Mouse (Mus musculus): ENCODE data around the gene Tmem205.

The Tmem205 gene

DNA sequence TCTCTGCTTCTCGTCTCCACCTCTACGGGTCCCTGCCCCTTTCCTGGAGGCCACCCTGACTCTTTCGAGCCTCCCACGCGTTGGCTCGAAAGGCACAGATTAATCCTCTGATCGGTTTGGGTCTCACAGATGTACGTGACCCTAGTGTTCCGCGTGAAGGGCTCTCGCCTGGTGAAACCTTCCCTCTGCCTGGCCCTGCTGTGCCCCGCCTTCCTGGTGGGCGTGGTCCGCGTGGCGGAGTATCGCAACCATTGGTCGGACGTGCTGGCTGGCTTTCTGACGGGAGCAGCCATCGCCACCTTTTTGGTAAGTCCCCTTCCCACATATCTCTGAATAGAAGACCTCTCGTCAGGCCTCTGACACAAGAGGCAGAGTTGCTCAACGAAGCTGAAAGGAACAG is 16.9 kb upstream of the Tmem205 start:
- in situ Hi-C loops (cut with MboI, MseI), result no loop called here

DNA sequence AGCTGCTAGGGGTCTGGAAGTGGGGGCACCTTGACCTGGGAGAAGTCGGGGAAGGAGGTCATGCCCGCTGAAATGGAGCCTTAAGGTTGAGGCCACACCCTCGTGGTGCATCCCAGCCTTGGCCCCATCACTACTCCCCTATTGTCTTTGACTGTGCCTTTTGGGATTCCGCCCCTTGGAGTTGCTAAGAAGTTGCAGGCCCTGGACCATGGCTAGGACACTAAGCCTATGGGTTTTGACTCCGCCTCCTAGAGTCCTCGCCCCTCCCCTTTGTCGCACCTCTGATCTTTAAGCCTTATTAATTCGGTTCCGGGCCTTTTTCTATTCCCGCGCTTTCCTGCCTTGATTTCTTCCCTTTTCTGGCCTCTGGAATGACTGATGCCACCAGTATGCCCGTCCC is 16.3 kb upstream of the Tmem205 start:
- in situ Hi-C loops (cut with MboI, MseI), result no loop called here

- in situ Hi-C loops (cut with MboI, MseI), result no loop called here
Measured at GRCm38 (mm10) chr9:21943046-21943445, 15.7 kb upstream of the Tmem205 start.

- in situ Hi-C loops (cut with MboI, MseI), result no loop called here
Measured at GRCm38 (mm10) chr9:21938234-21938855, 11.0 kb upstream of the Tmem205 start.

DNA sequence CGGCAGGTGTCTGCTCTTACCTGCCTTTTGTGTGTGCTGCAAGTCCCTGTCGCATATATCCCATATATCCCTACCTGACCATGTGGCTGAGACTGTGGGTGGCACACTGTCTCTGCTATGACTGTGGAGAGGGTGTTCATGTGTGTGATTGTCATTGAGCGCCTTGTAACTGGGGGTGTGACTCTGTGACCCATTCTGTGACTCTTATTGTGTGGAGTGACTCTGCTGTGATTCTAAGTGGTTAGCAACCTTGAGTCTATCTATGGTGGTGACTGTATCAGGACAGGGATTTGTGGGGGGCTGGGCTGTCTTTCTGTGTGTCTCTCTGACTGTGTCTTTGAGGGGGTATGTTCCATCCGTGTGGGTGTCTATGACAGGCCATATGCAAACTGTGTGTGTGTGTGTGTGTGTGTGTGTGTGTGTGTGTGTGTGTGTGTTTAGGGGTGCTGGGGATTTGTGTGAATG is 10.4 kb upstream of the Tmem205 start:
- in situ Hi-C loops (cut with MboI, MseI), result no loop called here

- in situ Hi-C loops (cut with MboI, MseI), result no loop called here
Measured at GRCm38 (mm10) chr9:21936692-21937570, 9.6 kb upstream of the Tmem205 start, which contains the start of gene Plppr2. Plppr2 (plus strand) TSS chr9:21937033.

DNA sequence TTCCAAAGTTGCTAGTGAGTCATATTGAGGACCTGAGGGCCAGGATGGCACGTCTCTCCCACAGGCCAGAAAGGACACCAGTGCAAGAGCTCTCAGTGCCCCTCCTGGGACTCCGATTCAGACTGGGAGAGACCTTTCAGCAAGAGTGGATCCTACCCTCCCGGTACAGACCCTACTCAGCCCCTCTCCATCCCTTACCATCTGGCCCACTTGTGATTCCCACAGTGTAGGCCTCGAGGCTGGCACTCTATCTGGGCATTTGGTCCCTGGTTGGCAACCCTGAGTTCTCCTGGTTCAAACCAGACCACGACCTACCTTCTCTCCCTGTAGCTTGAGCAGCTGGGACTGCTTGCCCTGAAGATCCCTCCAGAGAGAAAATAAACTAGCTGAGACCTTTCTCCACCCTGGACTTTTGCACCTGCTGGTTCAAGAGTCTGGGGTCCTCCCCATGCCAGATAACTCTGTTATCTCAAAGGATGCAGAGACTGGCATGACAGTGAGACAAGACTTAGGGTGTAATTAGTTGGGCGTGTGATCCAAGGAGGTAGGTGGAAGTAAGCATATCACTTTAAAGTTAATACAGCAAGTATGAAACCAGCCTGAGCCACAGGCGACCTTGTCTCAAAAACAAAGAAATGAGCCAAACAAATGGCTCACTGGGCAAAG is 8.2 kb upstream of the Tmem205 start:
- in situ Hi-C loops (cut with MboI, MseI), result no loop called here

- in situ Hi-C loops (cut with MboI, MseI), result no loop called here
Measured at GRCm38 (mm10) chr9:21934021-21934420, 6.7 kb upstream of the Tmem205 start.

- in situ Hi-C loops (cut with MboI, MseI), result no loop called here
Measured at GRCm38 (mm10) chr9:21932445-21933137, 5.2 kb upstream of the Tmem205 start.

- in situ Hi-C loops (cut with MboI, MseI), result no loop called here
Measured at GRCm38 (mm10) chr9:21932006-21932405, 4.7 kb upstream of the Tmem205 start.

DNA sequence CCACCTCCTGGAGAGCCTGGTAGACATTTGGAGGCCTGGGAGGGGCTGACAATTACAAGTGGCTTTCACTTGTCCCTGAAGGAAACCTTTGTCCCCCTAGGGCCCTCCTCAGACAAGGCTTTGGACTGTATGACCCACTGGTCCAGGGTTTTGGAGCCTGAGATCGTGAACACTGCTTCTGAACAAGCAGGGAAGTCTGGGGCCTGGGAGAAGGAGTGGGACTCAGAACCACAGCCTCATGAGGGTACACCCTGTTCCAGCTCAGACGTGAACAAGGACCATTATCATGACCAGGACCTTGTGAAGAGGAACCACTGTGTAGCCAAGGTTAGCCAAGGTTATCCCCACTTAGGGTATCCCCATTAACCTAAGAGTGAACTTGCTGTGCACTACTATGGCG is 1.9 kb upstream of the Tmem205 start:
- in situ Hi-C loops (cut with MboI, MseI), result no loop called here

GRCm38 (mm10) chr9:21926784-21927183 is 572 bp downstream of the Tmem205 start:
- in situ Hi-C loops (cut with MboI, MseI), result no loop called here

DNA sequence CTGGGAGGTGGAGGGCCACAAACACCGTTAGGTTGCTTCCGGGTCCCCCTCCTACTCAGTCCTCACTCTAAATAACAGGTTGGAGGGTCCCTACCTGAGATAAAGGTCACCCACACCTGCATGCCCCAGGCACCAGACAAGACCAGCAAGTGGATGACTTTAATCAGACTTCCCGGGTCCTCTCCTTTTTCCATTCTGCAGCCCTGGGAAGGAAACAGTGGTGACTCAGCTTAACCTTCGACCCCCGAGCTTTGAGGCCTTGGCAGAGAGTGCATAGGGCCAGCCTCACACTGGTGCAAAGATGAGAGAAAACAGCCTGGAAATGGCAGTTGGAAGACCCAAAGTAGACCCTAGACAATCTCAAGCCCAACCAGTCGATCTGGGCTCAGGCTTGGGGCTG is 1.2 kb downstream of the Tmem205 start:
- in situ Hi-C loops (cut with MboI, MseI), result no loop called here

GRCm38 (mm10) chr9:21925506-21925905 is 1.9 kb downstream of the Tmem205 start:
- in situ Hi-C loops (cut with MboI, MseI), result no loop called here

DNA sequence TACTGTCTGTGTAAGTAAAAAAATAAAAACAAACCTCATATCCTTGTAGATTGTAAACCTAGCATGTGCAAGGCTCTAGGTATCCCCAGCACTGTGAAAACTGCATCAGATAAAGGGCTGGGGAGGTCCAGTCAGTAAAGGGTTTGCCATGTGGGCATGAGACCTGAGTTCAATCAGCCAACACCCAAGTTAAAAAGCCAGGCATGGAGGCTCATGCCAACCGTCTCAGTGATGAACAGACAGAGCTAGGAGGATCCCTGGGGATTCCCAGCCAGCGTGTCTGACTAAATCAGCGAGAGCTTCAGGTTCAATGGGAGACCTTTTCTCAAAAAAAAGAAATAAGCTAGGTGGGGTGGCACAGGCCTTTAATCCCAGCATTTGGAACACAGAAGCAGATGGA is 2.3 kb downstream of the Tmem205 start:
- in situ Hi-C loops (cut with MboI, MseI), result no loop called here

DNA sequence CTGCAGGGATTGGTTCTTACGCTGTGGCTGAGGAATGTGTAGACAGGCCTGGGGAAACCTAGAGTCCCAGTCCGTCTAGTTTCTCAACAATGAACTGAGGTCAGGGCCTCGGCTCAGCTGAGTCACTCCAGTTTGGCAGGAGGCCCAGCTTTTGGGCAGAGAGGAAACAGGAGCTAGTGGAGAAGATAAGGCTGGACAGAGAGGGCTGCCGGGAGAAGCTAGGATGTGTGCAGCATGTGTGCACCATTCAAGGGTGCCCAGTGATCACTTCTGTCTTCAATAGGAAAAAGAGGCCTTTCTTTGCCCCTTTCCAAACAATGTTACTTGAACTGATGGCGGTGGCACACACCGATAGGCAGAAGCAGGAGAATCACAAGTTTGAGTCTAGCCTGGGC is 3.3 kb downstream of the Tmem205 start:
- in situ Hi-C loops (cut with MboI, MseI), result no loop called here

GRCm38 (mm10) chr9:21923490-21924098 is 3.8 kb downstream of the Tmem205 start:
- in situ Hi-C loops (cut with MboI, MseI), result no loop called here

- in situ Hi-C loops (cut with MboI, MseI), result no loop called here
Measured at GRCm38 (mm10) chr9:21923036-21923435, 4.3 kb downstream of the Tmem205 start.

- in situ Hi-C loops (cut with MboI, MseI), result no loop called here
Measured at GRCm38 (mm10) chr9:21918692-21919384, 8.5 kb downstream of the Tmem205 start.

- in situ Hi-C loops (cut with MboI, MseI), result no loop called here
Measured at GRCm38 (mm10) chr9:21918035-21918592, 9.2 kb downstream of the Tmem205 start, which contains the start of gene Rab3d. Rab3d (minus strand) TSS chr9:21918192.

Data from T-helper 1 cell (primary cell).